Mouse (Mus musculus) liver, postnatal 0 days (tissue): ENCODE measurements around the gene Dhdh. TPM values are rescaled to one million over a fixed set of nuclear protein-coding genes. Genes with fewer than 3 reads are reported as not detected.
"Not testable (repeated sequence)": the region's sequence is repeated elsewhere in the genome, so short reads cannot be mapped to it uniquely, and the experiment has no call there.

Experiments used
- ATAC-seq: fragments of 200-750 bp; cut with Nextera tagmentation; 2 replicates; pipeline ENCODE4 v1.8.0; 2017; ENCODE audit warnings: mild to moderate bottlenecking, moderate library complexity
- DNase-seq: peaks from one replicate; pipeline ENCODE4 v3.0.0-alpha.2; 2016
- H3K27ac ChIP-seq: fragments of 300-500 bp; sonication (generic); 2 replicates; pipeline ENCODE4 v1.5.1; 2014; ENCODE audit warnings: antibody characterized with exemption, moderate library complexity, mild to moderate bottlenecking, low read depth
- H3K27me3 ChIP-seq: fragments of 300-500 bp; sonication (generic); 2 replicates; pipeline ENCODE4 v1.6.1; 2014; ENCODE audit warnings: low read length, control low read depth, mixed read lengths; ENCODE audit not compliant: insufficient read depth
- H3K36me3 ChIP-seq: fragments of 300-500 bp; sonication (generic); replicated peaks from 2 replicates; pipeline ENCODE4 v1.6.1; 2014; ENCODE audit warnings: mild to moderate bottlenecking, control low read depth, low read length, moderate library complexity, mixed read lengths; ENCODE audit not compliant: insufficient read depth
- H3K4me1 ChIP-seq: fragments of 300-500 bp; sonication (generic); 2 replicates; pipeline ENCODE4 v1.6.1; 2014; ENCODE audit warnings: antibody characterized with exemption, mild to moderate bottlenecking, control low read depth; ENCODE audit not compliant: insufficient read depth
- H3K4me2 ChIP-seq: fragments of 300-500 bp; sonication (generic); 2 replicates; pipeline ENCODE4 v1.6.1; 2014; ENCODE audit warnings: low read depth, mild to moderate bottlenecking, low read length, moderate library complexity, mixed read lengths
- H3K4me3 ChIP-seq: fragments of 300-500 bp; sonication (generic); 2 replicates; pipeline ENCODE4 v1.5.1; 2014; ENCODE audit warnings: low read depth, low read length
- H3K9ac ChIP-seq: fragments of 300-500 bp; sonication (generic); replicated peaks from 2 replicates; pipeline ENCODE4 v1.6.1; 2014; ENCODE audit warnings: mild to moderate bottlenecking, moderate library complexity
- H3K9me3 ChIP-seq: fragments of 300-500 bp; sonication (generic); 2 replicates; pipeline ENCODE4 v1.6.1; 2016; ENCODE audit warnings: mild to moderate bottlenecking, control low read depth, low read length, mixed read lengths
- CTCF ChIP-seq: sonication (generic); IDR thresholded peaks from 2 replicates; pipeline ENCODE4 v1.5.1; 2016; ENCODE audit warnings: antibody characterized with exemption, low read depth
- EP300 ChIP-seq: IDR thresholded peaks from 2 replicates; pipeline ENCODE4 v1.6.1; 2016; ENCODE audit warnings: antibody characterized with exemption, low read depth, mild to moderate bottlenecking
- WGBS: fragments of 180-500 bp; shearing (Covaris S2); extraction: QIAGEN DNeasy Blood & Tissue Kit; methylation state at CpG from one replicate; pipeline ENCODE4 v1.1.7; 2014; ENCODE audit not compliant: insufficient replicate concordance; 5-methylcytosine and 5-hydroxymethylcytosine counted together
- polyA plus RNA-seq: library from polyadenylated mRNA; unstranded; fragments of >200 nt; fragmentation: Nextera tagmentation; extraction: Ambion mirVana; gene quantifications from 2 replicates; pipeline ENCODE4 v1.2.1, GENCODE M21; 2015

Dhdh gene
- polyA plus RNA-seq, 1 experiment from 2014 or later, result 9.5 TPM

DNA sequence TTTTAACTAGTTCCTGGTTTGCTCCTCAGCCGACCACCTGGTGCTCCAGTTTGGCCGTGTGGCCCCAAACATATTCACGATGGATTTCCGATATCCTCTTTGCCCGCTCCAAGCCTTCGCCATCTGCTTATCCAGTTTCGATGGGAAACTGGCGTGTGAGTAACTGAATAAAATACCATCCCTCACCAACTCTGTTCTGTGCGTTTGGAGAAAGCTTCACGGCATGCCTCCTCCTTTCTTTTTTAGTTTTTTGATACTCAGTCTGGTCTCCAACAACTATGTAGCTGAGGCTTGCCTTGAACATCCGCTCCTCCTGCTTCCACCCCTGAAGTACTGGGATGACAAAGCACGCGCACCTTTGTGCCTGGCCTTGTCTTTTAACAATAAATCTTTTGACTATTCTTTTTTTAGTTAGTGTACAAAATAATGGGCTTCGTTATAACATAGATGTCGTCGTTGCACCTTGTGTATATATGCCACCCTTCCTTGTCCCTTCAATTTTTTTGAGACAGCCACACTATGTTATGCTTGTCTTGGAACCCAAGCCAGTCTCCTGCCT is 33.7 kb upstream of the Dhdh start:
- Histone ChIP-seq H3K9me3 (no peaks in the 10 kb centered on the region), H3K36me3 (peaks cover 23% of the 10 kb centered on the region), H3K27me3 (no peaks in the 10 kb centered on the region), H3K4me2 (peak overlapping the region; percentile 82), H3K27ac (peak overlapping the region; percentile 68; the same call in 1 of the 2 replicates), H3K4me1 (peaks cover 27% of the 10 kb centered on the region), H3K4me3 (peak overlapping the region; percentile 86), H3K9ac (peak overlapping the region; percentile 66)
- ATAC-seq, result no peak
- DNase-seq, result no peak
- no peak for TF ChIP-seq CTCF
- no peak for TF ChIP-seq EP300
- 54% methylated on average over 16 of the region's 16 CpGs for WGBS

DNA sequence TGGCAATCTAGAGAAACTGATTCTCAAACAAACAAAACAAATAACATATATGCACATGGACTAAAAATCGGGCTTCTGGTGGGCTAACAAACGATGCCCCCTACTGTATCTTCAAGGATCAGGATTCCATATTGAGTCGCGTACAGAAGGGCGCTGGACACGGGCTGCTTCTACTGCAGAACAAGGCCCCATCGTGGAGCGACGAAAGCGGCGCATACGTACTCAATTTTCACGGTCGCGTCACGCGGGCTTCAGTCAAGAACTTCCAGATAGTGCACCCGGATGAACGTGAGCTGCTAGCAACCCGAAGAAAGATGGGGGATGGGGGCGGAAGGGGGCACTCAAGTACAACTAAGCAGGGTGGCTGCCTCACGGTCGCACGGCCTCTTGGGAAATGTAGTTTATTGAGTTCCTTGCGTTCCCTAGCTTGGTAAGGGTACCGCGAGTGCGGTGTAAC is 33.2 kb upstream of the Dhdh start:
- ATAC-seq, result no peak
- DNase-seq, result peak; percentile 84
- peak overlapping the region; percentile 82 for H3K4me2 ChIP-seq
- WGBS, result under 1% methylated on average over 28 of the region's 28 CpGs
- H3K27ac ChIP-seq, result peak overlapping the region; percentile 76
- no peaks in the 10 kb centered on the region for H3K27me3 ChIP-seq
- H3K9ac ChIP-seq, result peak overlapping the region; percentile 66
- H3K9me3 ChIP-seq, result no peaks in the 10 kb centered on the region
- TF ChIP-seq EP300, result no peak; the same call in 1 of the 2 replicates
- peak; percentile 44 for TF ChIP-seq CTCF
- peaks cover 27% of the 10 kb centered on the region for H3K4me1 ChIP-seq
- peaks cover 23% of the 10 kb centered on the region for H3K36me3 ChIP-seq
- peak overlapping the region; percentile 86 for H3K4me3 ChIP-seq

DNA sequence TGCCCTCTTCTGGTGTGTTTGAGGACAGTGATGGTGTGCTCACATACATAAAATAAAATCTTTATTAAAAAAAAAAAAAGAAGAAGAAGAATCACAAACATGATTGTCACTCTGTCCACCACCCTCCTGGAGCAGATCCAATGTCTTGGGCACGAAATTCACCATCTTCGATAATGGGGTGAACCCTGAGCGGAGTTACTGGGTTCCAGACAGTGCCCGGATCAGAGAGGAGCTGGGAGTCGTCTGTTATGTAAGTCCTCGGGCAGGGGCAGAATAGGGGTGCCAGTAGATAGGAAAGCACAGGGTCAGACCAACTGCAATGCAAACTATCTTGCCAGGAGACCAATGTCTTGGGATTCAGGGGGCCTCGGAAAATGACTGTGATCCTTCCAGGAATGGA is 32.0 kb upstream of the Dhdh start:
- Histone ChIP-seq H3K27me3 (no peaks in the 10 kb centered on the region), H3K4me1 (peaks cover 31% of the 10 kb centered on the region), H3K9ac (no peak overlapping the region), H3K4me3 (no peak overlapping the region), H3K9me3 (no peaks in the 10 kb centered on the region), H3K27ac (no peak overlapping the region), H3K36me3 (peaks cover 23% of the 10 kb centered on the region), H3K4me2 (no peak overlapping the region)
- 87% methylated on average over 7 of the region's 7 CpGs for WGBS
- ATAC-seq (no peak), DNase-seq (no peak)
- TF ChIP-seq CTCF, result 0 out of 2 replicates have a peak, but pooled peaks have one; percentile 1
- no peak for TF ChIP-seq EP300

DNA sequence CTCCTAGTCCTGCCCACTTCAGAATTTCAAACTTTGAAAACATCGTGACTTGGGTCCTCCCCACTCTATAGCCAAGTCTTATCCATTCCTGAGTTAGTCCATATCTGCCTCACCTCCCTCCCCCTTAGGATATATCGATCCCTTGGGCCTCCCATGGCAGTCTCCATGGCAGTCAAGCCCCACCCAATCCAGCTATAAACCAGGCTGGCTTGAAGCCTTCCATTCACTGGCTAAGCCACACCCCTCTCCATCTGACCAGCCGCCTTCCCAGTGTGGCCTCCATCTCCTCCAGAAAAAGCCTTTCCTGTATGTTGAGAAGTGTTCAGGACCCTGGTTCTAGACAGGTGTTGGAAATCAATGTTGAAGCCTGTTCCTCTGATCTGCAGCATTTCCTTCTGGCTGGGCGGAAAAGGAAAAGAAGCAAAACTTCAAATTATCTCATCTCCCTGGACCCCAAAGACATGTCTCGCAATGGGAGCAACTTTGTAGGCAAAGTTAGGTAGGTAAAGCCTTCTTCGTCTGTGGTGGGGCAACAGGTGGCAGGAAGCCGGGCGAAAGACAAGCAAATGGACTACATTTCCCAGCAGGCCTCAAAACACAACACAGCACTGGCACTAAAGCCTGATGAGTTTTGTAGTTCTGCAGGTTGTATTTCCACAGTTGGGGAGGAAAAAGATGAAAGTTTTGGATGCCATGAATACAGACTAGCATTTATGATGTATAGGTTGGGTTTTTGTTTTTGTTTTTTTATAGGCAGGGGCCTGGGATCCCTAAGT is 30.9 kb upstream of the Dhdh start:
- Histone ChIP-seq H3K36me3 (peaks cover 21% of the 10 kb centered on the region), H3K9ac (no peak overlapping the region), H3K27ac (no peak overlapping the region), H3K9me3 (no peaks in the 10 kb centered on the region), H3K4me2 (no peak overlapping the region), H3K4me1 (peaks cover 34% of the 10 kb centered on the region), H3K4me3 (no peak overlapping the region), H3K27me3 (no peaks in the 10 kb centered on the region)
- TF ChIP-seq CTCF (no peak), EP300 (no peak)
- WGBS, result 60% methylated on average over 8 of the region's 8 CpGs
- DNase-seq (no peak), ATAC-seq (no peak)

DNA sequence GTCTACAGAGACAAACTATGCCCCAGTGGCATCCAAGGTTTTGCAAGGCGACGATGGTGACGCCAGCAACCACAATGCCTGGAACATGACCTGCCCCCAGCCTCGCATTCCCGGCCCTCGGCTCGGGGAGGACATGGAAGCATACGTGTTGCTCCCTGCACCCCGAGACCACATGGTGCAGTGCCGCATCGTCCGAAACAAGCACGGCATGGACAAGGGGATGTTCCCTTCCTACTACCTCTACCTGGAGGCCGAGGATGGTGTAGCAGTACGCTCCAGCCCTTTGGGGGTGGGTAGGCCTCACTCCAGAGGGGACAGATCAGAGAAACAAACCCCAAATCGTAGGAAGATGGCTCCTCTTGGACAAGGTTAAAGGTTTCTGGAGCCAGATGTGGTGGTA is 30.0 kb upstream of the Dhdh start:
- 88% methylated on average over 16 of the region's 16 CpGs for WGBS
- Histone ChIP-seq H3K27me3 (no peaks in the 10 kb centered on the region), H3K4me1 (peaks cover 31% of the 10 kb centered on the region), H3K9me3 (no peaks in the 10 kb centered on the region), H3K36me3 (peaks cover 15% of the 10 kb centered on the region), H3K4me2 (no peak overlapping the region), H3K9ac (no peak overlapping the region), H3K27ac (no peak overlapping the region), H3K4me3 (no peak overlapping the region)
- TF ChIP-seq EP300 (no peak), CTCF (no peak)
- ATAC-seq (no peak), DNase-seq (no peak)

DNA sequence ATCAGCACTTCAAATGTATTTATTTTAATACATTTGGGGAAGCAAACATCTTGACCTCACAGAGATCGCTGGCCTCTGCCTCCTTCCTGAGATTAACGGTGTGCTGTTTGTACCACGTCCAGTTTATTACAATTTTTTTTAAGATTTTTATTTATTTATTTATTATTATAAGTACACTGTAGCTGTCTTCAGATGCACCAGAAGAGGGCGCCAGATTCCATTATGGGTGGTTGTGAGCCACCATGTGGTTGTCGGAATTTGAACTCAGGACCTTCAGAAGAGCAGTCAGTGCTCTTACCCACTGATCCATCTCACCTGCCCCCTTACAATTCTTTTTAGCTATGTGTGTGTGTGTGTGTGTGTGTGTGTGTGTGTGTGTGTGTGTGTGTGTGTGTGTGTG is 28.2 kb upstream of the Dhdh start:
- ATAC-seq, H3K27ac ChIP-seq, H3K9ac ChIP-seq, DNase-seq, H3K27me3 ChIP-seq, H3K36me3 ChIP-seq, H3K4me3 ChIP-seq, H3K9me3 ChIP-seq, H3K4me2 ChIP-seq: not testable (repeated sequence)
- peaks cover 22% of the 10 kb centered on the region for H3K4me1 ChIP-seq
- WGBS, result 53% methylated on average over 5 of the region's 5 CpGs
- peak; percentile 51 for TF ChIP-seq CTCF
